Mouse (Mus musculus): ENCODE results near the gene Rps15. TPM values are rescaled to one million over a fixed set of nuclear protein-coding genes. Genes with fewer than 3 reads are reported as not detected.

Rps15 gene
- 2,763 and 3,004 TPM in 2 replicates for polyA plus RNA-seq (2021; fragmentation: Nextera tagmentation)
- long read RNA-seq, experiment 1, transcript Rps15-202 (4 exons, 500 nt), result major isoform, 831 of 1,032 reads
- long read RNA-seq, experiment 1, transcript Rps15-201 (3 exons, 572 nt), result minor isoform, 169 of 1,032 reads
- long read RNA-seq, experiment 1, partial matches to known transcripts, result 23 of 1,032 reads
- long read RNA-seq, experiment 1, other reads (novel, unspliced or antisense), result 9 of 1,032 reads
- long read RNA-seq, experiment 2, transcript Rps15-202 (4 exons, 500 nt), result major isoform, 44 of 57 reads
- long read RNA-seq, experiment 2, partial matches to known transcripts, result 3 of 57 reads
- long read RNA-seq, experiment 2, other reads (novel, unspliced or antisense), result 6 of 57 reads

GRCm38 (mm10) chr10:80292251-80293146, at the start of gene Rps15:
Gene Rps15, plus strand, starts transcription at chr10:80292453.

GRCm38 (mm10) chr10:80248971-80249640, 43.1 kb upstream of the Rps15 start, which contains the start of gene Ndufs7:
Gene Ndufs7, plus strand, starts transcription at chr10:80249121.

GRCm38 (mm10) chr10:80260642-80261584, 31.3 kb upstream of the Rps15 start, which contains the start of the genes Gamt and Dazap1:
Gene Gamt, minus strand, starts transcription at chr10:80261012.
Gene Dazap1, plus strand, starts transcription at chr10:80261486.

GRCm38 (mm10) chr10:80295618-80296425, 3.6 kb downstream of the Rps15 start, which contains the start of gene Apc2:
Gene Apc2, plus strand, starts transcription at chr10:80295977.

GRCm38 (mm10) chr10:80320340-80320760, 28.1 kb downstream of the Rps15 start, which contains the start of gene 2310011J03Rik:
Gene 2310011J03Rik, minus strand, starts transcription at chr10:80320537.

GRCm38 (mm10) chr10:80329273-80330081, 37.2 kb downstream of the Rps15 start, which contains the start of the genes Pcsk4 and Reep6:
Gene Pcsk4, minus strand, starts transcription at chr10:80329498.
Gene Reep6, plus strand, starts transcription at chr10:80329953.

Small RNAs within 50 kb of the gene (microRNA-seq; reads per million reads assigned to microRNA genes)
- gene Mir6911, result 1.7 reads per million

Other genes starting within 250 kb of the Rps15 start
- gene Gpx4, start 245.3 kb upstream of the Rps15 start, polyA plus RNA-seq (2021; fragmentation: Nextera tagmentation), result 945 and 1,045 TPM in 2 replicates
- gene Sbno2, start 186.9 kb upstream of the Rps15 start, polyA plus RNA-seq (2021; fragmentation: Nextera tagmentation), result 2.8 and 3.1 TPM in 2 replicates
- gene Stk11, start 176.7 kb upstream of the Rps15 start, polyA plus RNA-seq (2021; fragmentation: Nextera tagmentation), result 16.5 and 18.4 TPM in 2 replicates
- gene Atp5d, start 153.8 kb upstream of the Rps15 start, polyA plus RNA-seq (2021; fragmentation: Nextera tagmentation), result 943 and 1,004 TPM in 2 replicates
- 55.5 and 72.9 TPM in 2 replicates for gene Cbarp, start 151.6 kb upstream of the Rps15 start, polyA plus RNA-seq (2021; fragmentation: Nextera tagmentation)
- 8.3 and 11.7 TPM in 2 replicates for gene Midn, start 144.2 kb upstream of the Rps15 start, polyA plus RNA-seq (2021; fragmentation: Nextera tagmentation)
- gene Cirbp, start 126.5 kb upstream of the Rps15 start, polyA plus RNA-seq (2021; fragmentation: Nextera tagmentation), result 162 and 186 TPM in 2 replicates
- 10.6 and 11.0 TPM in 2 replicates for gene 1600002K03Rik, start 119.5 kb upstream of the Rps15 start, polyA plus RNA-seq (2021; fragmentation: Nextera tagmentation)
- gene Efna2, start 113.0 kb upstream of the Rps15 start, polyA plus RNA-seq (2021; fragmentation: Nextera tagmentation), result 7.4 and 8.6 TPM in 2 replicates
- gene Mum1, start 66.0 kb upstream of the Rps15 start, polyA plus RNA-seq (2021; fragmentation: Nextera tagmentation), result 22.1 and 23.6 TPM in 2 replicates
- gene Ndufs7, start 43.3 kb upstream of the Rps15 start, polyA plus RNA-seq (2021; fragmentation: Nextera tagmentation), result 865 and 922 TPM in 2 replicates
- 51.8 and 54.3 TPM in 2 replicates for gene Gamt, start 31.4 kb upstream of the Rps15 start, polyA plus RNA-seq (2021; fragmentation: Nextera tagmentation)
- 3.0 and 3.1 TPM in 2 replicates for gene Dazap1, start 31.0 kb upstream of the Rps15 start, polyA plus RNA-seq (2021; fragmentation: Nextera tagmentation)
- 15.7 and 18.9 TPM in 2 replicates for gene Apc2, start 3.5 kb downstream of the Rps15 start, polyA plus RNA-seq (2021; fragmentation: Nextera tagmentation)
- 33.2 and 34.9 TPM in 2 replicates for gene 2310011J03Rik, start 28.1 kb downstream of the Rps15 start, polyA plus RNA-seq (2021; fragmentation: Nextera tagmentation)
- gene Pcsk4, start 37.0 kb downstream of the Rps15 start, polyA plus RNA-seq (2021; fragmentation: Nextera tagmentation), result 1.6 and 1.7 TPM in 2 replicates
- 7.6 and 9.0 TPM in 2 replicates for gene Reep6, start 37.5 kb downstream of the Rps15 start, polyA plus RNA-seq (2021; fragmentation: Nextera tagmentation)
- gene Adamtsl5, start 56.0 kb downstream of the Rps15 start, polyA plus RNA-seq (2021; fragmentation: Nextera tagmentation), result 2.3 and 3.4 TPM in 2 replicates
- 20.6 and 23.4 TPM in 2 replicates for gene Plk5, start 64.0 kb downstream of the Rps15 start, polyA plus RNA-seq (2021; fragmentation: Nextera tagmentation)
- gene Mex3d, start 95.2 kb downstream of the Rps15 start, polyA plus RNA-seq (2021; fragmentation: Nextera tagmentation), result 1.4 and 2.5 TPM in 2 replicates
- 41.8 and 43.3 TPM in 2 replicates for gene Mbd3, start 107.1 kb downstream of the Rps15 start, polyA plus RNA-seq (2021; fragmentation: Nextera tagmentation)
- gene Uqcr11, start 114.4 kb downstream of the Rps15 start, polyA plus RNA-seq (2021; fragmentation: Nextera tagmentation), result 1,342 and 1,554 TPM in 2 replicates
- 7.2 and 9.6 TPM in 2 replicates for gene Tcf3, start 141.2 kb downstream of the Rps15 start, polyA plus RNA-seq (2021; fragmentation: Nextera tagmentation)
- gene Onecut3, start 202.4 kb downstream of the Rps15 start, polyA plus RNA-seq (2021; fragmentation: Nextera tagmentation), result not detected in 2 replicates
- 0.09 and 0.10 TPM in 2 replicates for gene Atp8b3, start 246.7 kb downstream of the Rps15 start, polyA plus RNA-seq (2021; fragmentation: Nextera tagmentation)